Mouse (Mus musculus) neural tube, embryonic 13.5 days (tissue): Measurements from ENCODE around the gene Trabd2b. TPM values are rescaled to one million over a fixed set of nuclear protein-coding genes. Genes with fewer than 3 reads are reported as not detected.

Experiments used
- ATAC-seq: fragments of 200-750 bp; cut with Nextera tagmentation; 2 replicates; pipeline ENCODE4 v1.8.0; 2017; ENCODE audit warnings: low read depth, mild to moderate bottlenecking, moderate TSS enrichment, moderate library complexity
- H3K27ac ChIP-seq: fragments of 300-500 bp; sonication (generic); replicated peaks from 2 replicates; pipeline ENCODE4 v1.5.1; 2015; ENCODE audit warnings: moderate library complexity, mild to moderate bottlenecking, inconsistent platforms
- H3K27me3 ChIP-seq: fragments of 300-500 bp; sonication (generic); 2 replicates; pipeline ENCODE4 v1.6.1; 2015; ENCODE audit warnings: mild to moderate bottlenecking, inconsistent platforms
- H3K36me3 ChIP-seq: fragments of 300-500 bp; sonication (generic); 2 replicates; pipeline ENCODE4 v1.6.1; 2015; ENCODE audit warnings: mild to moderate bottlenecking, inconsistent platforms
- H3K4me1 ChIP-seq: fragments of 300-500 bp; sonication (generic); replicated peaks from 2 replicates; pipeline ENCODE4 v1.6.1; 2015; ENCODE audit warnings: inconsistent platforms
- H3K4me2 ChIP-seq: fragments of 300-500 bp; sonication (generic); 2 replicates; pipeline ENCODE4 v1.6.1; 2015; ENCODE audit warnings: inconsistent platforms, mild to moderate bottlenecking, moderate library complexity
- H3K4me3 ChIP-seq: fragments of 300-500 bp; sonication (generic); 2 replicates; pipeline ENCODE4 v1.5.1; 2015; ENCODE audit warnings: mild to moderate bottlenecking, inconsistent platforms
- H3K9ac ChIP-seq: fragments of 300-500 bp; sonication (generic); 2 replicates; pipeline ENCODE4 v1.6.1; 2015; ENCODE audit warnings: moderate library complexity, mild to moderate bottlenecking, inconsistent platforms
- H3K9me3 ChIP-seq: fragments of 300-500 bp; sonication (generic); 2 replicates; pipeline ENCODE4 v1.6.1; 2016; ENCODE audit warnings: inconsistent platforms
- WGBS: fragments of 180-500 bp; shearing (Covaris S2); methylation state at CpG from one replicate; pipeline ENCODE4 v1.1.7; 2015; 5-methylcytosine and 5-hydroxymethylcytosine counted together
- polyA plus RNA-seq: library from polyadenylated mRNA; unstranded; fragments of >200 nt; fragmentation: Nextera tagmentation; extraction: Ambion mirVana; gene quantifications from 2 replicates; pipeline ENCODE4 v1.2.1, GENCODE M21; 2015

Trabd2b gene
- polyA plus RNA-seq, 1 experiment from 2014 or later: 0.84 TPM

- no peaks in the 10 kb centered on the region for H3K27me3 ChIP-seq
- WGBS: 65% methylated on average over 6 of the region's 6 CpGs
- no peak overlapping the region for H3K9ac ChIP-seq
- H3K4me3 ChIP-seq: no peak overlapping the region
- H3K36me3 ChIP-seq: no peaks in the 10 kb centered on the region
- no peak overlapping the region for H3K27ac ChIP-seq
- ATAC-seq: no peak
- no peaks in the 10 kb centered on the region for H3K9me3 ChIP-seq
- no peaks in the 10 kb centered on the region for H3K4me1 ChIP-seq
- no peak overlapping the region for H3K4me2 ChIP-seq
Observed at GRCm38 (mm10) chr4:114423084-114423483, 16.6 kb downstream of the Trabd2b start.

DNA sequence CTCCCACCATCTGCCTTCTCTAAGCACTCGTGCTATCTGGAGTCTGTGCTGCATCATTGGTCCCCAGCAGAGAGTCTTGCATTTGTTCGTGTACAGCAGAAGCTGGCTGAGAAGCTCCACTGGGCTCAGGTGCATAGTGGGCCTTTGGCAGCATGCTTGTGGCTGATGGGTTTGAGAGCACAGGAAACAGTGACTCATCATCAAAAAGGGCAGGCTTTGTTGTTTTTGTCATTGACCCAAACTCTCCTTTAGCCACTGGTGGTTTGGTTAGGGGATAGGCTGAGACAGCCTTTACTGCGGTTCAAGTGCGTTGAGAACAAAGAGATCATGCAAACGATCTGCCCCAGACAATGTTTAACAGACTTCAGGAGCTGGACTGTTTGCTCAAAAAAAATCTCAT lies 19.3 kb downstream of the Trabd2b start:
- ATAC-seq: no peak
- no peaks in the 10 kb centered on the region for H3K4me1 ChIP-seq

DNA sequence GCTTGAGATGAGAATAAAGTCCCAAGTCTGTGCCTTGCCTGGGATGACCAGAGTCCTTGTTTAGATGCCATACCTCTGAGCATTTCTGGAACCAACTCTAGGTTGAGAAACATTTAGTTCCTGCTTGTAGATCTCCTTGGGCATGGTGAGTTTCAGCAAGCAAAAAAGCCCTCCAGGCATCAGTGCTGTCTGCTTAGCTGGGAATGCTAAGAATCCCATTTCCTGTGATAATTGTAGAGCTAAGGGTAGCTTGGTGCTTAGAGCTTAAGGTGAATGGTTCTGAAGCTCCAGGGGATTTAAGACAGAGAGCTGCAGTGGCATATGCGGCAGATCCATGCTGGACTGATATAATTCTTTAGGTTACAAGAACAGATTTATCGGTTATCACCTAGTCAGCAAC lies 26.2 kb downstream of the Trabd2b start:
- H3K4me2 ChIP-seq: no peak overlapping the region
- H3K9ac ChIP-seq: no peak overlapping the region
- 91% methylated on average over 2 of the region's 2 CpGs for WGBS
- H3K4me3 ChIP-seq: no peak overlapping the region
- H3K9me3 ChIP-seq: no peaks in the 10 kb centered on the region
- ATAC-seq: no peak
- H3K36me3 ChIP-seq: no peaks in the 10 kb centered on the region
- H3K27me3 ChIP-seq: no peaks in the 10 kb centered on the region
- H3K4me1 ChIP-seq: no peaks in the 10 kb centered on the region
- no peak overlapping the region for H3K27ac ChIP-seq

More for the DNA sequence above, 19.3 kb downstream of the Trabd2b start:
- H3K27me3 ChIP-seq: no peaks in the 10 kb centered on the region
- no peak overlapping the region for H3K9ac ChIP-seq
- H3K4me3 ChIP-seq: no peak overlapping the region
- H3K27ac ChIP-seq: no peak overlapping the region
- no peaks in the 10 kb centered on the region for H3K36me3 ChIP-seq
- no peak overlapping the region for H3K4me2 ChIP-seq
- H3K9me3 ChIP-seq: no peaks in the 10 kb centered on the region
- WGBS: 43% methylated on average over 5 of the region's 5 CpGs

- Histone ChIP-seq H3K36me3 (no peaks in the 10 kb centered on the region), H3K27me3 (no peaks in the 10 kb centered on the region), H3K9ac (no peak overlapping the region), H3K4me3 (no peak overlapping the region), H3K4me2 (no peak overlapping the region), H3K27ac (no peak overlapping the region), H3K9me3 (no peaks in the 10 kb centered on the region), H3K4me1 (no peaks in the 10 kb centered on the region)
- ATAC-seq: no peak
- WGBS: 90% methylated on average over 1 of the region's 1 CpGs
Observed at GRCm38 (mm10) chr4:114433440-114433839, 26.9 kb downstream of the Trabd2b start.

GRCm38 (mm10) chr4:114434766-114435165 lies 28.2 kb downstream of the Trabd2b start:
- WGBS: 82% methylated on average over 1 of the region's 1 CpGs
- Histone ChIP-seq H3K27ac (no peak overlapping the region), H3K4me3 (no peak overlapping the region)

GRCm38 (mm10) chr4:114435381-114435780 lies 28.9 kb downstream of the Trabd2b start:
- no peak for ATAC-seq

More at GRCm38 (mm10) chr4:114434766-114435165, 28.2 kb downstream of the Trabd2b start:
- no peaks in the 10 kb centered on the region for H3K27me3 ChIP-seq
- H3K4me2 ChIP-seq: no peak overlapping the region
- no peak for ATAC-seq
- H3K36me3 ChIP-seq: no peaks in the 10 kb centered on the region
- no peak overlapping the region for H3K9ac ChIP-seq
- no peaks in the 10 kb centered on the region for H3K4me1 ChIP-seq
- no peaks in the 10 kb centered on the region for H3K9me3 ChIP-seq

DNA sequence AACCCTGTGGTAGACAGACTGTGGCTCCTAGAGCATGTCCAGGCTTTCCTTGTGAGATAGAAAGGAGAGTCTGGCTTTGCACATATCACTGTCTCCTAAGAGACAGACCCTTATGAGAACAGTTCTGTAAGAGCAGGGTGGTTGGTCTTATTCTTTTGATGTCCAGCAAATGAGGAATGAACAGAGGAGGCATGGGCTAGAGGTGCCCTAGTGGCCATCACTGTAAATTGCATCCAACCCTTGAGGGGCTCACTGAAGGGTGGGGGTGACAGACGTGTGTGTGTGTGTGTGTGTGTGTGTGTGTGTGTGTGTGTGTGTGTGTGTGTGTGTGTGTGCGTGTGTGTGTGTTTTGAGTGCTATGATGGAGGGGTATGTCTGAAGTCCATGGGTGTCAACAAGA lies 32.2 kb downstream of the Trabd2b start:
- Histone ChIP-seq H3K9ac (no peak overlapping the region), H3K4me2 (no peak overlapping the region), H3K9me3 (no peaks in the 10 kb centered on the region), H3K36me3 (no peaks in the 10 kb centered on the region), H3K4me1 (no peaks in the 10 kb centered on the region), H3K27ac (no peak overlapping the region), H3K27me3 (no peaks in the 10 kb centered on the region), H3K4me3 (no peak overlapping the region)
- WGBS: 74% methylated on average over 2 of the region's 2 CpGs
- no peak for ATAC-seq

More at GRCm38 (mm10) chr4:114435381-114435780, 28.9 kb downstream of the Trabd2b start:
- WGBS: 93% methylated on average over 7 of the region's 7 CpGs
- Histone ChIP-seq H3K4me2 (no peak overlapping the region), H3K27me3 (no peaks in the 10 kb centered on the region), H3K27ac (no peak overlapping the region), H3K36me3 (no peaks in the 10 kb centered on the region), H3K9me3 (no peaks in the 10 kb centered on the region), H3K4me1 (no peaks in the 10 kb centered on the region), H3K9ac (no peak overlapping the region), H3K4me3 (no peak overlapping the region)

DNA sequence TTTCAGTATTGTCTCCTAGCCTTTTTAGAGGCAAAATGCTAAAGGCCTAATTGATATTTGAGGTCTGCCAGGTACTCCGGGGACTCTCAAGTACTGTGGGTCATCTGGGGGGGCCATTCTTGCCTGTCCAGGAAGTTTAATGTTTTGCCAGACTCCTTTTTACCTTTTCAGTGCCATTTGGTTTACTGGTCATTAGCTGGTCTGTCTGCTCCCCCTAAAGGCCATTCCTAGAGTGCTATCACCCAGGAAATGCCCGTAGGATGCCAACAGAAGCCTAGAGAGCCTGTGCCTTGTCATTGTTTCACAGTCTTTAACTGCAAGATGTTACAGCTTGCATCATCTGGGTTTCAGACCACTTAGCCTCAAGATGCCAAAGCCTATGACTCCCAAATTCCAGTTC lies 35.7 kb downstream of the Trabd2b start:
- 61% methylated on average over 2 of the region's 2 CpGs for WGBS
- no peaks in the 10 kb centered on the region for H3K9me3 ChIP-seq
- no peak overlapping the region for H3K4me2 ChIP-seq
- no peaks in the 10 kb centered on the region for H3K4me1 ChIP-seq
- no peaks in the 10 kb centered on the region for H3K27me3 ChIP-seq
- H3K4me3 ChIP-seq: no peak overlapping the region
- H3K9ac ChIP-seq: no peak overlapping the region
- no peak for ATAC-seq
- no peaks in the 10 kb centered on the region for H3K36me3 ChIP-seq
- H3K27ac ChIP-seq: no peak overlapping the region

GRCm38 (mm10) chr4:114442661-114443060 lies 36.1 kb downstream of the Trabd2b start:
- H3K9me3 ChIP-seq: no peaks in the 10 kb centered on the region
- H3K4me3 ChIP-seq: no peak overlapping the region
- H3K27ac ChIP-seq: no peak overlapping the region
- no peak overlapping the region for H3K9ac ChIP-seq
- H3K4me2 ChIP-seq: no peak overlapping the region
- H3K36me3 ChIP-seq: no peaks in the 10 kb centered on the region
- H3K27me3 ChIP-seq: no peaks in the 10 kb centered on the region
- H3K4me1 ChIP-seq: no peaks in the 10 kb centered on the region
- 87% methylated on average over 3 of the region's 3 CpGs for WGBS
- no peak for ATAC-seq

GRCm38 (mm10) chr4:114448393-114449052 lies 42.0 kb downstream of the Trabd2b start:
- H3K4me1 ChIP-seq: no peaks in the 10 kb centered on the region
- H3K27me3 ChIP-seq: no peaks in the 10 kb centered on the region
- H3K27ac ChIP-seq: no peak overlapping the region
- no peak overlapping the region for H3K4me2 ChIP-seq
- no peak overlapping the region for H3K4me3 ChIP-seq
- H3K36me3 ChIP-seq: no peaks in the 10 kb centered on the region
- H3K9me3 ChIP-seq: no peaks in the 10 kb centered on the region
- ATAC-seq: no peak
- H3K9ac ChIP-seq: no peak overlapping the region
- WGBS: 84% methylated on average over 9 of the region's 9 CpGs

DNA sequence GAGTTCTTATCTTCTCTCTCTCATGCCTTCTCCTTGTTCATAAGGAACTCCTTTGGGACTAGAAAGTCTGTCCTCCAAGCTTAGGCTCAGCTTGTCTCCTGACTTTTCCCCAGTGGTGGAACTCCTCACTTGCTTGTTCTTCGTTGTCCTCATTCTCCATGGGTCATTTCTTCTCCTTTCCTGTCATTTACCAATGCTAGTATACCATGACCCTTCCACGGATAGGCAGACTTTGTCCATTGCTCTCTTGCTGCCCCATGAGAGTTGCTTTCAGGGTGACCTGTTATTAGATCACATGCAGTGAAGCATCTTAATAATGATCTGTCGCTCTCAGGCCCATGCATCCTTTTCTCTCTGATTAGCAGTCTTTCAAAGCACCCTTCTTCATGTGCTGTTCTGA lies 46.6 kb downstream of the Trabd2b start:
- H3K36me3 ChIP-seq: no peaks in the 10 kb centered on the region
- H3K4me3 ChIP-seq: no peak overlapping the region
- ATAC-seq: no peak
- no peaks in the 10 kb centered on the region for H3K27me3 ChIP-seq
- no peak overlapping the region for H3K9ac ChIP-seq
- WGBS: 68% methylated on average over 3 of the region's 3 CpGs
- no peaks in the 10 kb centered on the region for H3K4me1 ChIP-seq
- H3K4me2 ChIP-seq: no peak overlapping the region
- no peak overlapping the region for H3K27ac ChIP-seq
- no peaks in the 10 kb centered on the region for H3K9me3 ChIP-seq

DNA sequence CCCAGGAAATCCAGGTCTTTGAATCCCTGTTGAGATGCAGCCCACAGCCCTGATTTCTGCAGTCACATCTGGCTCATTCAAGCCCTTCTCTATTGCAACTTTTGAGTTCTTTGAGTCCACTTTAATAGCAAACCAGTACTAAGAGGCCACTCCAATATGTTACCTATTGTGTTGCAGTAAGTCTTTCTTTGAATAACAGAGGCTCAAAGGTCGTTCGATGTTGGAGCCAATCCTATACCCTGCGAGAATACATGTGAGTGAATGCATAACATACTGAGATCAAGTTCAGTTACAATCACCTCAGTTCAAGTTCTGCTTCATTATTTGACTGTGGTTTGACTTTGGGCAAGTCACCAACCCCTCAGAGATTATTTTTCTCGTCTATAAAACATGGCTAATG lies 47.5 kb downstream of the Trabd2b start:
- no peaks in the 10 kb centered on the region for H3K36me3 ChIP-seq
- H3K4me1 ChIP-seq: peaks cover under 1% of the 10 kb centered on the region; the same call in 1 of the 2 replicates
- H3K4me3 ChIP-seq: no peak overlapping the region
- H3K27ac ChIP-seq: no peak overlapping the region
- H3K9me3 ChIP-seq: no peaks in the 10 kb centered on the region
- 65% methylated on average over 4 of the region's 4 CpGs for WGBS
- ATAC-seq: no peak
- H3K27me3 ChIP-seq: no peaks in the 10 kb centered on the region
- H3K9ac ChIP-seq: no peak overlapping the region
- no peak overlapping the region for H3K4me2 ChIP-seq
